Mouse (Mus musculus) gonadal fat pad, adult 2 months (tissue): ENCODE data around the gene Gan. TPM values are rescaled to one million over a fixed set of nuclear protein-coding genes. Genes with fewer than 3 reads are reported as not detected.

ENCODE experiments used
- DNase-seq: peaks from one replicate; pipeline ENCODE4 v3.0.0-alpha.2; 2012; ENCODE audit warnings: low read depth
- polyA plus RNA-seq: library from polyadenylated mRNA; depleted of rRNA; stranded (reverse); fragments of >200 nt; gene quantifications from 2 replicates; pipeline ENCODE4 v1.2.3, GENCODE M21; 2012

Gene Gan
- polyA plus RNA-seq, 1 experiment, result 3.2 TPM

- no peak for DNase-seq
These were observed 205 bp upstream of the Gan start for GRCm38 (mm10) chr8:117157769-117158091.

- no peak for DNase-seq
These were observed 1.1 kb downstream of the Gan start for GRCm38 (mm10) chr8:117159031-117159430.

GRCm38 (mm10) chr8:117164912-117165311 lies 7.0 kb downstream of the Gan start:
- DNase-seq, result no peak

GRCm38 (mm10) chr8:117165542-117165941 lies 7.6 kb downstream of the Gan start:
- no peak for DNase-seq

GRCm38 (mm10) chr8:117166515-117166914 lies 8.6 kb downstream of the Gan start:
- no peak for DNase-seq

GRCm38 (mm10) chr8:117167243-117167883 lies 9.4 kb downstream of the Gan start:
- DNase-seq, result no peak

GRCm38 (mm10) chr8:117168378-117168777 lies 10.4 kb downstream of the Gan start:
- no peak for DNase-seq

GRCm38 (mm10) chr8:117171826-117172225 lies 13.9 kb downstream of the Gan start:
- no peak for DNase-seq

- no peak for DNase-seq
These were observed 15.0 kb downstream of the Gan start for GRCm38 (mm10) chr8:117172904-117173303.

GRCm38 (mm10) chr8:117173690-117174089 lies 15.8 kb downstream of the Gan start:
- DNase-seq, result no peak

- no peak for DNase-seq
These were observed 16.6 kb downstream of the Gan start for GRCm38 (mm10) chr8:117174536-117174935.

GRCm38 (mm10) chr8:117176308-117176707 lies 18.4 kb downstream of the Gan start:
- no peak for DNase-seq

- DNase-seq, result no peak
These were observed 19.3 kb downstream of the Gan start for GRCm38 (mm10) chr8:117177236-117177635.

- DNase-seq, result no peak
These were observed 20.1 kb downstream of the Gan start for GRCm38 (mm10) chr8:117178039-117178438.

GRCm38 (mm10) chr8:117178676-117179075 lies 20.7 kb downstream of the Gan start:
- no peak for DNase-seq

GRCm38 (mm10) chr8:117182746-117183145 lies 24.8 kb downstream of the Gan start:
- DNase-seq, result no peak

- DNase-seq, result no peak
These were observed 25.9 kb downstream of the Gan start for GRCm38 (mm10) chr8:117183664-117184377.

GRCm38 (mm10) chr8:117194355-117194754 lies 36.4 kb downstream of the Gan start:
- DNase-seq, result no peak

- DNase-seq, result no peak
These were observed 38.7 kb downstream of the Gan start for GRCm38 (mm10) chr8:117196593-117196992.

GRCm38 (mm10) chr8:117197551-117197950 lies 39.6 kb downstream of the Gan start:
- DNase-seq, result no peak

- DNase-seq, result no peak
These were observed 40.4 kb downstream of the Gan start for GRCm38 (mm10) chr8:117198141-117198935.

GRCm38 (mm10) chr8:117199658-117200057 lies 41.7 kb downstream of the Gan start:
- DNase-seq, result no peak

- no peak for DNase-seq
These were observed 42.4 kb downstream of the Gan start for GRCm38 (mm10) chr8:117200346-117200745.
